Mouse (Mus musculus) testis, postnatal 14 days (tissue): Measurements from ENCODE around the gene Prrg2.

Experiments
- DNase-seq: peaks from one replicate; pipeline ENCODE4 v3.0.0; 2021; ENCODE audit warnings: low spot score

Prrg2 gene

GRCm38 (mm10) chr7:45090251-45090977, 27.9 kb upstream of the Prrg2 start:
- DNase-seq, result no peak

GRCm38 (mm10) chr7:45088597-45088996, 26.1 kb upstream of the Prrg2 start:
- no peak for DNase-seq

GRCm38 (mm10) chr7:45086084-45086483, 23.6 kb upstream of the Prrg2 start:
- DNase-seq, result no peak

GRCm38 (mm10) chr7:45083300-45083890, 20.9 kb upstream of the Prrg2 start:
- DNase-seq, result no peak

GRCm38 (mm10) chr7:45082401-45083299, 20.2 kb upstream of the Prrg2 start:
- no peak for DNase-seq

- DNase-seq, result no peak
Observed at GRCm38 (mm10) chr7:45081016-45081415, 18.5 kb upstream of the Prrg2 start.

- peak; percentile 80 for DNase-seq
Observed at GRCm38 (mm10) chr7:45079856-45080255, 17.4 kb upstream of the Prrg2 start.

GRCm38 (mm10) chr7:45078513-45078912, 16.0 kb upstream of the Prrg2 start:
- DNase-seq, result no peak

GRCm38 (mm10) chr7:45077829-45078228, 15.4 kb upstream of the Prrg2 start:
- no peak for DNase-seq

- no peak for DNase-seq
Observed at GRCm38 (mm10) chr7:45077322-45077721, 14.8 kb upstream of the Prrg2 start.

GRCm38 (mm10) chr7:45076501-45076900, 14.0 kb upstream of the Prrg2 start:
- DNase-seq, result no peak

GRCm38 (mm10) chr7:45075405-45075804, 12.9 kb upstream of the Prrg2 start:
- no peak for DNase-seq

- DNase-seq, result no peak
Observed at GRCm38 (mm10) chr7:45073949-45074348, 11.5 kb upstream of the Prrg2 start.

GRCm38 (mm10) chr7:45073171-45073707, 10.8 kb upstream of the Prrg2 start:
- no peak for DNase-seq

GRCm38 (mm10) chr7:45072230-45072629, 9.8 kb upstream of the Prrg2 start:
- DNase-seq, result no peak

GRCm38 (mm10) chr7:45069671-45070070, 7.2 kb upstream of the Prrg2 start:
- no peak for DNase-seq

GRCm38 (mm10) chr7:45068000-45068318, 5.5 kb upstream of the Prrg2 start:
- no peak for DNase-seq

GRCm38 (mm10) chr7:45067190-45067999, 4.9 kb upstream of the Prrg2 start:
- no peak for DNase-seq

GRCm38 (mm10) chr7:45061532-45062075, 873 bp downstream of the Prrg2 start:
- no peak for DNase-seq

GRCm38 (mm10) chr7:45060632-45061122, 1.8 kb downstream of the Prrg2 start:
- DNase-seq, result no peak
